Mouse (Mus musculus): ENCODE measurements around the gene Spata16.

The Spata16 gene

GRCm38 (mm10) chr3:26832954-26833353, 195.5 kb downstream of the Spata16 start:
- CTCF ChIA-PET: no interaction called here

GRCm38 (mm10) chr3:26834178-26835050, 197.0 kb downstream of the Spata16 start:
- CTCF ChIA-PET: no interaction called here

GRCm38 (mm10) chr3:26835051-26835755, 197.8 kb downstream of the Spata16 start:
- CTCF ChIA-PET: no interaction called here

GRCm38 (mm10) chr3:26845041-26845440, 207.6 kb downstream of the Spata16 start:
- CTCF ChIA-PET: no interaction called here

- CTCF ChIA-PET: no interaction called here
Measured at GRCm38 (mm10) chr3:26847935-26848334, 210.5 kb downstream of the Spata16 start.

GRCm38 (mm10) chr3:26850207-26850606, 212.8 kb downstream of the Spata16 start:
- CTCF ChIA-PET: no interaction called here

- CTCF ChIA-PET: no interaction called here
Measured at GRCm38 (mm10) chr3:26850691-26851563, 213.5 kb downstream of the Spata16 start.

GRCm38 (mm10) chr3:26853557-26853956, 216.1 kb downstream of the Spata16 start:
- CTCF ChIA-PET: no interaction called here

- CTCF ChIA-PET: no interaction called here
Measured at GRCm38 (mm10) chr3:26874706-26875105, 237.3 kb downstream of the Spata16 start.

GRCm38 (mm10) chr3:26877291-26877690, 239.9 kb downstream of the Spata16 start:
- CTCF ChIA-PET: no interaction called here

- CTCF ChIA-PET: no interaction called here
Measured at GRCm38 (mm10) chr3:26916607-26917006, 279.2 kb downstream of the Spata16 start.

- CTCF ChIA-PET: no interaction called here
Measured at GRCm38 (mm10) chr3:26920986-26921385, 283.6 kb downstream of the Spata16 start.

- CTCF ChIA-PET: no interaction called here
Measured at GRCm38 (mm10) chr3:26921576-26921975, 284.2 kb downstream of the Spata16 start.

GRCm38 (mm10) chr3:26923391-26923790, 286.0 kb downstream of the Spata16 start:
- CTCF ChIA-PET: no interaction called here

GRCm38 (mm10) chr3:26924212-26924611, 286.8 kb downstream of the Spata16 start:
- CTCF ChIA-PET: no interaction called here

- CTCF ChIA-PET: no interaction called here
Measured at GRCm38 (mm10) chr3:26933079-26933478, 295.7 kb downstream of the Spata16 start.

GRCm38 (mm10) chr3:26936897-26937590, 299.6 kb downstream of the Spata16 start:
- CTCF ChIA-PET: no interaction called here

- CTCF ChIA-PET: no interaction called here
Measured at GRCm38 (mm10) chr3:26966776-26967175, 329.4 kb downstream of the Spata16 start.

GRCm38 (mm10) chr3:26968852-26969513, 331.6 kb downstream of the Spata16 start:
- CTCF ChIA-PET: no interaction called here

- CTCF ChIA-PET: no interaction called here
Measured at GRCm38 (mm10) chr3:26970529-26970928, 333.1 kb downstream of the Spata16 start.

- CTCF ChIA-PET: no interaction called here
Measured at GRCm38 (mm10) chr3:26971276-26971675, 333.9 kb downstream of the Spata16 start.
